ENCODE assay signal across 7 mouse cellular contexts in genomic region chr14:18237381-18237780, GRCm38 (mm10). TPM values are rescaled to one million over a fixed set of nuclear protein-coding genes. Genes with fewer than 3 reads are reported as not detected.
DNase-seq lines count a peak whose midpoint lies in the region; ATAC-seq and TF ChIP-seq lines count a peak whose summit lies in the region.

No protein-coding gene starts in this region.

- no peak overlapping the region for H3K9ac ChIP-seq in lung, postnatal 0 days (replicated peaks; ENCODE audit: low read depth)
- no peak overlapping the region for H3K9ac ChIP-seq in forebrain, embryonic 15.5 days (replicated peaks)
- no peak overlapping the region for H3K9ac ChIP-seq in liver, embryonic 13.5 days
- H3K9ac ChIP-seq in stomach, postnatal 0 days (ENCODE audit: low read length), result no peak overlapping the region

- H3K27me3 ChIP-seq in lung, postnatal 0 days (replicated peaks; ENCODE audit: insufficient read depth, low read length), result no peaks in the 10 kb centered on the region
- no peaks in the 10 kb centered on the region for H3K27me3 ChIP-seq in forebrain, embryonic 15.5 days
- H3K27me3 ChIP-seq in liver, embryonic 13.5 days, result no peaks in the 10 kb centered on the region
- H3K27me3 ChIP-seq in stomach, postnatal 0 days (ENCODE audit: control insufficient read depth, insufficient read depth, low read length), result no peaks in the 10 kb centered on the region

- H3K36me3 ChIP-seq in lung, postnatal 0 days (ENCODE audit: insufficient read depth, low read length), result no peaks in the 10 kb centered on the region
- H3K36me3 ChIP-seq in forebrain, embryonic 15.5 days, result no peaks in the 10 kb centered on the region
- H3K36me3 ChIP-seq in liver, embryonic 13.5 days, result no peaks in the 10 kb centered on the region
- H3K36me3 ChIP-seq in stomach, postnatal 0 days (ENCODE audit: control insufficient read depth, insufficient read depth, low read length), result no peaks in the 10 kb centered on the region

- no peaks in the 10 kb centered on the region for H3K9me3 ChIP-seq in lung, postnatal 0 days (ENCODE audit: low read length)
- H3K9me3 ChIP-seq in forebrain, embryonic 15.5 days, result no peaks in the 10 kb centered on the region
- H3K9me3 ChIP-seq in liver, embryonic 13.5 days (replicated peaks), result no peaks in the 10 kb centered on the region
- H3K9me3 ChIP-seq in stomach, postnatal 0 days (ENCODE audit: control insufficient read depth, low read length), result no peaks in the 10 kb centered on the region

- 0 out of 2 replicates have a peak overlapping the region, but pooled peaks have one; percentile 97 for H3K27ac ChIP-seq in lung, postnatal 0 days (ENCODE audit: low read length)
- no peak overlapping the region for H3K27ac ChIP-seq in forebrain, embryonic 15.5 days (replicated peaks)
- no peak overlapping the region for H3K27ac ChIP-seq in liver, embryonic 13.5 days
- no peak overlapping the region for H3K27ac ChIP-seq in stomach, postnatal 0 days (replicated peaks)

- 0 out of 2 replicates have a peak, but pooled peaks cover 4% of the 10 kb centered on the region for H3K4me1 ChIP-seq in lung, postnatal 0 days (ENCODE audit: insufficient read depth, low read depth, low read length)
- H3K4me1 ChIP-seq in forebrain, embryonic 15.5 days, result peaks cover 3% of the 10 kb centered on the region; the same call in 1 of the 2 replicates
- H3K4me1 ChIP-seq in liver, embryonic 13.5 days (replicated peaks), result peaks cover 32% of the 10 kb centered on the region
- peaks cover 5% of the 10 kb centered on the region; the same call in 1 of the 2 replicates for H3K4me1 ChIP-seq in stomach, postnatal 0 days (replicated peaks; ENCODE audit: control insufficient read depth, insufficient read depth)

- no peak for ATAC-seq in lung, postnatal 0 days
- ATAC-seq in forebrain, embryonic 15.5 days (replicated peaks), result no peak
- ATAC-seq in liver, embryonic 13.5 days (ENCODE audit: low read depth), result no peak
- ATAC-seq in stomach, postnatal 0 days (ENCODE audit: low FRiP score, low TSS enrichment), result no peak
- ATAC-seq in erythroid progenitor cell, adult 5-6 weeks (replicated peaks; ENCODE audit: low FRiP score, poor library complexity, severe bottlenecking), result no peak

- no peak for TF ChIP-seq EP300 in lung, postnatal 0 days (IDR thresholded peaks at IDR 0.05)
- TF ChIP-seq EP300 in stomach, postnatal 0 days (optimal IDR thresholded peaks at IDR 0.05), result no peak

- TF ChIP-seq CTCF in lung, postnatal 0 days (IDR thresholded peaks at IDR 0.05), result no peak
- no peak for TF ChIP-seq CTCF in stomach, postnatal 0 days (IDR thresholded peaks at IDR 0.05; ENCODE audit: low read depth)

- peak overlapping the region; percentile 79 for H3K4me2 ChIP-seq in lung, postnatal 0 days (replicated peaks; ENCODE audit: low read depth, low read length)
- peak overlapping the region; percentile 70; the same call in 1 of the 2 replicates for H3K4me2 ChIP-seq in forebrain, embryonic 15.5 days (replicated peaks)
- H3K4me2 ChIP-seq in liver, embryonic 13.5 days, result peak overlapping the region; percentile 98
- peak overlapping the region; percentile 71 for H3K4me2 ChIP-seq in stomach, postnatal 0 days (replicated peaks; ENCODE audit: low read depth)

- DNase-seq in lung, postnatal 0 days (ENCODE audit: low spot score), result no peak
- no peak for DNase-seq in lung, postnatal 14 days
- DNase-seq in liver, embryonic 13.5 days, result no peak
- DNase-seq in stomach, postnatal 0 days (ENCODE audit: low spot score), result no peak
- DNase-seq in layer of hippocampus, postnatal 25 days (ENCODE audit: extremely low spot score in 1 of 2, low spot score in 1 of 2), result no peak

- 67% methylated on average over 4 of the region's 4 CpGs for WGBS in lung, postnatal 0 days
- 53% methylated on average over 4 of the region's 4 CpGs for WGBS in forebrain, embryonic 15.5 days
- WGBS in liver, embryonic 13.5 days (ENCODE audit: insufficient replicate concordance), result 74% methylated on average over 4 of the region's 4 CpGs
- 59% methylated on average over 4 of the region's 4 CpGs for WGBS in stomach, postnatal 0 days

- H3K4me3 ChIP-seq in lung, postnatal 0 days (ENCODE audit: low read depth, low read length), result peak overlapping the region; percentile 73; the same call in 1 of the 2 replicates
- no peak overlapping the region for H3K4me3 ChIP-seq in forebrain, embryonic 15.5 days
- peak overlapping the region; percentile 72; the same call in 1 of the 2 replicates for H3K4me3 ChIP-seq in liver, embryonic 13.5 days (replicated peaks)
- peak overlapping the region; percentile 82 for H3K4me3 ChIP-seq in stomach, postnatal 0 days (ENCODE audit: low read depth, low read length)

RNA-seq across cellular contexts. Expression of gene Nr1d2, which starts 1.5 kb away (rescaled TPM):
- polyA plus RNA-seq in lung, postnatal 0 days (2015; fragmentation: Nextera tagmentation; extraction: Ambion mirVana), result 12.5 and 15.1 TPM in 2 replicates
- 7.3 and 8.2 TPM in 2 replicates for polyA plus RNA-seq in forebrain, embryonic 15.5 days (2015; fragmentation: Nextera tagmentation; extraction: Ambion mirVana)
- 1.4 and 1.6 TPM in 2 replicates for polyA plus RNA-seq in liver, embryonic 13.5 days (2015; fragmentation: Nextera tagmentation; extraction: Ambion mirVana)
- 11.1 and 13.0 TPM in 2 replicates for polyA plus RNA-seq in stomach, postnatal 0 days (2015; fragmentation: Nextera tagmentation; extraction: Ambion mirVana)
- 10 to 100 TPM; 57.9 TPM for total RNA-seq in layer of hippocampus, postnatal 25 days (2021)
- total RNA-seq in erythroid progenitor cell, adult 5-6 weeks (2015; ENCODE audit: low replicate concordance), result 4.6 TPM in 1 of 2 replicates, not detected in the other
- 2.2 and 7.3 TPM in 2 replicates for total RNA-seq in erythroid progenitor cell, adult 5-6 weeks (2017; ENCODE audit: low replicate concordance)

RNA-seq across cellular contexts. Expression of gene Nkiras1, which starts 33.6 kb away (rescaled TPM):
- 13.5 and 13.7 TPM in 2 replicates for polyA plus RNA-seq in lung, postnatal 0 days (2015; fragmentation: Nextera tagmentation; extraction: Ambion mirVana)
- 29.5 and 33.3 TPM in 2 replicates for polyA plus RNA-seq in forebrain, embryonic 15.5 days (2015; fragmentation: Nextera tagmentation; extraction: Ambion mirVana)
- 10.0 and 10.9 TPM in 2 replicates for polyA plus RNA-seq in liver, embryonic 13.5 days (2015; fragmentation: Nextera tagmentation; extraction: Ambion mirVana)
- 14.2 and 15.9 TPM in 2 replicates for polyA plus RNA-seq in stomach, postnatal 0 days (2015; fragmentation: Nextera tagmentation; extraction: Ambion mirVana)
- total RNA-seq in layer of hippocampus, postnatal 25 days (2021), result 10 to 100 TPM; 84.0 to 84.1 TPM
- total RNA-seq in erythroid progenitor cell, adult 5-6 weeks (2015; ENCODE audit: low replicate concordance), result 0.36 and 3.8 TPM in 2 replicates
- 0.30 and 2.6 TPM in 2 replicates for total RNA-seq in erythroid progenitor cell, adult 5-6 weeks (2017; ENCODE audit: low replicate concordance)

RNA-seq across cellular contexts. Expression of gene Rpl15, which starts 33.8 kb away (rescaled TPM):
- polyA plus RNA-seq in lung, postnatal 0 days (2015; fragmentation: Nextera tagmentation; extraction: Ambion mirVana), result 266 and 282 TPM in 2 replicates
- 315 and 322 TPM in 2 replicates for polyA plus RNA-seq in forebrain, embryonic 15.5 days (2015; fragmentation: Nextera tagmentation; extraction: Ambion mirVana)
- polyA plus RNA-seq in liver, embryonic 13.5 days (2015; fragmentation: Nextera tagmentation; extraction: Ambion mirVana), result 362 and 376 TPM in 2 replicates
- 372 and 389 TPM in 2 replicates for polyA plus RNA-seq in stomach, postnatal 0 days (2015; fragmentation: Nextera tagmentation; extraction: Ambion mirVana)
- total RNA-seq in layer of hippocampus, postnatal 25 days (2021), result 100 to 1,000 TPM; 408 to 422 TPM
- total RNA-seq in erythroid progenitor cell, adult 5-6 weeks (2015; ENCODE audit: low replicate concordance), result 659 and 700 TPM in 2 replicates
- 382 and 679 TPM in 2 replicates for total RNA-seq in erythroid progenitor cell, adult 5-6 weeks (2017; ENCODE audit: low replicate concordance)
